In genomic region chr6:67375982-67376391, GRCm38 (mm10) we compare ENCODE assay signal across 8 mouse cellular contexts. TPM values are rescaled to one million over a fixed set of nuclear protein-coding genes. Genes with fewer than 3 reads are reported as not detected.
A peak's percentile ranks its signal among the peaks of the same experiment; 100 is the strongest.
DNase-seq lines count a peak whose midpoint lies in the region; ATAC-seq lines count a peak whose summit lies in the region.

Gene Il12rb2, minus strand, starts transcription at chr6:67376188.

- no peaks in the 10 kb centered on the region for H3K4me1 ChIP-seq in heart, embryonic 16.5 days (ENCODE audit: control insufficient read depth, insufficient read depth, low read length)
- H3K4me1 ChIP-seq in liver, embryonic 11.5 days (replicated peaks; ENCODE audit: control insufficient read depth, insufficient read depth, low read length) = no peaks in the 10 kb centered on the region
- H3K4me1 ChIP-seq in midbrain, embryonic 16.5 days (ENCODE audit: control insufficient read depth, insufficient read depth, low read length) = 0 out of 2 replicates have a peak, but pooled peaks cover 6% of the 10 kb centered on the region

- no peaks in the 10 kb centered on the region for H3K27me3 ChIP-seq in heart, embryonic 16.5 days (ENCODE audit: control insufficient read depth, insufficient read depth, low read length)
- no peaks in the 10 kb centered on the region; the same call in 1 of the 2 replicates for H3K27me3 ChIP-seq in liver, embryonic 11.5 days (replicated peaks; ENCODE audit: control insufficient read depth, insufficient read depth, low read length)
- peaks cover 6% of the 10 kb centered on the region for H3K27me3 ChIP-seq in midbrain, embryonic 16.5 days (ENCODE audit: control insufficient read depth, insufficient read depth, low read depth, low read length)

- no peaks in the 10 kb centered on the region for H3K9me3 ChIP-seq in heart, embryonic 16.5 days (replicated peaks; ENCODE audit: control insufficient read depth, low read length)
- H3K9me3 ChIP-seq in liver, embryonic 11.5 days (ENCODE audit: control insufficient read depth, low read length) = no peaks in the 10 kb centered on the region
- no peaks in the 10 kb centered on the region for H3K9me3 ChIP-seq in midbrain, embryonic 16.5 days (replicated peaks; ENCODE audit: control insufficient read depth, low read length, poor library complexity, severe bottlenecking)

- H3K4me3 ChIP-seq in heart, embryonic 16.5 days (ENCODE audit: low read length) = peak within 1 kb of the TSS; percentile 53
- peak within 1 kb of the TSS; percentile 40 for H3K4me3 ChIP-seq in liver, embryonic 11.5 days (ENCODE audit: low read depth, low read length)
- H3K4me3 ChIP-seq in midbrain, embryonic 16.5 days (ENCODE audit: low read depth, low read length) = peak within 1 kb of the TSS; percentile 36

- peak; percentile 4 for DNase-seq in right cerebral cortex, postnatal 14 days
- no peak for DNase-seq in right cerebral cortex, adult 2 months (ENCODE audit: low spot score in 2 of 2)
- peak; percentile 34 for DNase-seq in embryo, embryonic 9.5 days (ENCODE audit: extremely low spot score)
- peak; percentile 40 for DNase-seq in liver, embryonic 11.5 days (ENCODE audit: low spot score)
- peak; percentile 50 for DNase-seq in thymus, postnatal 0 days (ENCODE audit: low spot score)
- DNase-seq in frontal cortex, postnatal 36 days (ENCODE audit: low spot score in 2 of 2) = no peak

- ATAC-seq in heart, embryonic 16.5 days (replicated peaks; ENCODE audit: extremely low read depth, insufficient read depth, low FRiP score) = peak; percentile 55; the same call in 1 of the 2 replicates
- peak; percentile 60 for ATAC-seq in liver, embryonic 11.5 days (replicated peaks; ENCODE audit: low FRiP score)
- 0 out of 2 replicates have a peak, but pooled peaks have one; percentile 21 for ATAC-seq in midbrain, embryonic 16.5 days

- H3K4me2 ChIP-seq in heart, embryonic 16.5 days (ENCODE audit: low read depth, low read length) = peak within 1 kb of the TSS; percentile 73
- peak within 1 kb of the TSS; percentile 66 for H3K4me2 ChIP-seq in liver, embryonic 11.5 days
- H3K4me2 ChIP-seq in midbrain, embryonic 16.5 days (ENCODE audit: low read length) = peak within 1 kb of the TSS; percentile 72

- peak within 1 kb of the TSS; percentile 30; the same call in 1 of the 2 replicates for H3K27ac ChIP-seq in heart, embryonic 16.5 days (ENCODE audit: low read length)
- no peak within 1 kb of the TSS for H3K27ac ChIP-seq in liver, embryonic 11.5 days (ENCODE audit: low read depth, low read length)
- no peak within 1 kb of the TSS for H3K27ac ChIP-seq in midbrain, embryonic 16.5 days (ENCODE audit: low read length)

- peak within 1 kb of the TSS; percentile 60; the same call in 1 of the 2 replicates for H3K9ac ChIP-seq in heart, embryonic 16.5 days (ENCODE audit: low read length)
- H3K9ac ChIP-seq in liver, embryonic 11.5 days (ENCODE audit: low read depth, low read length) = 0 out of 2 replicates have a peak within 1 kb of the TSS, but pooled peaks have one; percentile 41
- H3K9ac ChIP-seq in midbrain, embryonic 16.5 days (ENCODE audit: low read depth, low read length) = no peak within 1 kb of the TSS

- 2% methylated on average over 26 of the region's 26 CpGs for WGBS in heart, embryonic 16.5 days
- WGBS in liver, embryonic 11.5 days = 2% methylated on average over 26 of the region's 26 CpGs
- WGBS in midbrain, embryonic 16.5 days = 5% methylated on average over 26 of the region's 26 CpGs

- H3K36me3 ChIP-seq in heart, embryonic 16.5 days (ENCODE audit: control insufficient read depth, insufficient read depth) = no peaks in the 10 kb centered on the region
- H3K36me3 ChIP-seq in liver, embryonic 11.5 days (ENCODE audit: control insufficient read depth, insufficient read depth, low read length) = no peaks in the 10 kb centered on the region
- no peaks in the 10 kb centered on the region for H3K36me3 ChIP-seq in midbrain, embryonic 16.5 days (ENCODE audit: control insufficient read depth, insufficient read depth, low read length)

RNA-seq across cellular contexts. Expression of gene Il12rb2, which starts in this region (rescaled TPM):
- polyA plus RNA-seq in heart, embryonic 16.5 days (2015; fragmentation: Nextera tagmentation; extraction: Ambion mirVana) = 0.56 and 1.9 TPM in 2 replicates
- 0.25 and 0.53 TPM in 2 replicates for polyA plus RNA-seq in liver, embryonic 11.5 days (2014; fragmentation: Nextera tagmentation; extraction: Ambion mirVana)
- polyA plus RNA-seq in midbrain, embryonic 16.5 days (2015; fragmentation: Nextera tagmentation; extraction: Ambion mirVana) = 0.07 and 0.15 TPM in 2 replicates
- 2.0 and 3.1 TPM in 2 replicates for polyA plus RNA-seq in thymus, postnatal 0 days (2015; fragmentation: Nextera tagmentation; extraction: Ambion mirVana)

Comparison
In these comparisons a context has a peak if more than half of its experiments do, and no peak if none do; other contexts are left out.
1. DNase-seq: peak in right cerebral cortex, postnatal 14 days (single experiment), embryo, embryonic 9.5 days (single experiment) and thymus, postnatal 0 days (single experiment); none in right cerebral cortex, adult 2 months (0 of 2) and frontal cortex, postnatal 36 days (0 of 2).
2. Peak in DNase-seq, ATAC-seq, H3K4me3 ChIP-seq, H3K9ac ChIP-seq and H3K4me2 ChIP-seq in liver, embryonic 11.5 days; RNA of the gene not detected or under 1 TPM.
3. Peak in ATAC-seq, H3K4me3 ChIP-seq and H3K4me2 ChIP-seq in midbrain, embryonic 16.5 days; RNA of the gene not detected or under 1 TPM.
4. Peak in every context shown above with its lines, with median percentiles within 50 percentile points of each other: ATAC-seq, H3K4me2 ChIP-seq and H3K4me3 ChIP-seq.